Comparison of ENCODE assay signal across 15 mouse cellular contexts in the genomic region with DNA sequence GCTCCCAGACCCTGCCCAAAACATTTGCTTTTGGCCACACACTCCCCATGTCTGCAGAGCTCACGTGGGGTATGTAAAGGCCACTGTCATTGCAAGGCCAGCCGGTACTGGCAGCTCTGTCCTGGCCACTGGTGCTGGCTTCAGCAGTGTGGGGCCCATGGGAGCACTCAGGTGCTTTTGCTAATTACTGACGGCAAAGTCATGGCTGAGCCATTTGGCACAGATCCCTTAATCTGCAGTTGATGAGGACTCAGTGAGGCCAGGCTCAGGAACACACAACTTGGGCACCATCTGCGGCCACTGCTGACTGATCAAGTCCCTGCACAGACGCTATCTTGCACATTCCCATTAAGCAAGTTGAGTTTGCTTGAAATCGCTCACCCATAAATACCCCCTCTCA. TPM values are rescaled to one million over a fixed set of nuclear protein-coding genes. Genes with fewer than 3 reads are reported as not detected.
DNase-seq lines count a peak whose midpoint lies in the region; ATAC-seq and TF ChIP-seq lines count a peak whose summit lies in the region.
"Had no signal": no experiment of that assay in that cellular context is flagged by ENCODE, and none has a peak within 500 bp of the region (broad histone marks: within the 10 kb centered on the region; RNA-seq: fewer than 3 reads in every experiment).

No protein-coding gene starts in this region.

- peaks cover 11% of the 10 kb centered on the region for H3K4me1 ChIP-seq in forebrain, embryonic 13.5 days
- no peaks in the 10 kb centered on the region for H3K4me1 ChIP-seq in forebrain, embryonic 12.5 days
- no peaks in the 10 kb centered on the region for H3K4me1 ChIP-seq in neural tube, embryonic 11.5 days (ENCODE audit: control insufficient read depth, insufficient read depth, low read length)
- H3K4me1 ChIP-seq in kidney, embryonic 14.5 days (ENCODE audit: control insufficient read depth, insufficient read depth, low read length), result peaks cover 36% of the 10 kb centered on the region
- H3K4me1 ChIP-seq in neural tube, embryonic 15.5 days, result peaks cover 34% of the 10 kb centered on the region
- H3K4me1 ChIP-seq: embryonic facial prominence, embryonic 12.5 days; heart, embryonic 15.5 days had no signal

- no peak for TF ChIP-seq CTCF in gastrocnemius, adult 2 months (IDR thresholded peaks at IDR 0.05)

- no peaks in the 10 kb centered on the region for H3K27me3 ChIP-seq in forebrain, embryonic 13.5 days
- H3K27me3 ChIP-seq in forebrain, embryonic 12.5 days, result no peaks in the 10 kb centered on the region
- no peaks in the 10 kb centered on the region for H3K27me3 ChIP-seq in neural tube, embryonic 11.5 days (ENCODE audit: control insufficient read depth, insufficient read depth, low read length)
- no peaks in the 10 kb centered on the region for H3K27me3 ChIP-seq in kidney, embryonic 14.5 days (ENCODE audit: control insufficient read depth, insufficient read depth, low read length)
- no peaks in the 10 kb centered on the region for H3K27me3 ChIP-seq in neural tube, embryonic 15.5 days (replicated peaks)
- H3K27me3 ChIP-seq: embryonic facial prominence, embryonic 12.5 days; heart, embryonic 15.5 days had no signal

- 89% methylated on average over 6 of the region's 6 CpGs for WGBS in forebrain, embryonic 13.5 days
- WGBS in forebrain, embryonic 12.5 days, result 87% methylated on average over 6 of the region's 6 CpGs
- 85% methylated on average over 6 of the region's 6 CpGs for WGBS in neural tube, embryonic 11.5 days
- 52% methylated on average over 6 of the region's 6 CpGs for WGBS in kidney, embryonic 14.5 days
- WGBS in neural tube, embryonic 15.5 days, result 41% methylated on average over 6 of the region's 6 CpGs

- peaks cover 94% of the 10 kb centered on the region for H3K36me3 ChIP-seq in forebrain, embryonic 13.5 days (ENCODE audit: poor library complexity, severe bottlenecking)
- H3K36me3 ChIP-seq in forebrain, embryonic 12.5 days (replicated peaks), result peaks cover 88% of the 10 kb centered on the region
- peaks cover 11% of the 10 kb centered on the region for H3K36me3 ChIP-seq in neural tube, embryonic 11.5 days (ENCODE audit: control insufficient read depth, insufficient read depth, low read length)
- H3K36me3 ChIP-seq in kidney, embryonic 14.5 days (ENCODE audit: control insufficient read depth, insufficient read depth, low read length), result peaks cover 47% of the 10 kb centered on the region
- peaks cover 71% of the 10 kb centered on the region for H3K36me3 ChIP-seq in neural tube, embryonic 15.5 days

- DNase-seq in neural tube, embryonic 11.5 days (ENCODE audit: low spot score), result no peak
- no peak for DNase-seq in neural tube, embryonic 10.5 days (ENCODE audit: extremely low spot score, low spot score)
- no peak for DNase-seq in gastrocnemius, adult 2 months
- DNase-seq in embryo, embryonic 11 days, result no peak
- DNase-seq: adrenal gland, postnatal 25 days; lung, postnatal 14 days; thymus, adult 2 months had no signal

- no peak for ATAC-seq in forebrain, embryonic 13.5 days
- ATAC-seq in forebrain, embryonic 12.5 days (ENCODE audit: low FRiP score), result no peak
- 0 out of 2 replicates have a peak, but pooled peaks have one; percentile 10 for ATAC-seq in neural tube, embryonic 11.5 days (ENCODE audit: insufficient read depth, low FRiP score, low TSS enrichment)
- ATAC-seq in kidney, embryonic 14.5 days (ENCODE audit: low FRiP score, low TSS enrichment), result peak; percentile 0; the same call in 1 of the 2 replicates
- no peak for ATAC-seq in neural tube, embryonic 15.5 days (ENCODE audit: low FRiP score)

- H3K9me3 ChIP-seq in forebrain, embryonic 13.5 days (replicated peaks), result no peaks in the 10 kb centered on the region
- H3K9me3 ChIP-seq in forebrain, embryonic 12.5 days, result no peaks in the 10 kb centered on the region
- H3K9me3 ChIP-seq in neural tube, embryonic 11.5 days (ENCODE audit: control insufficient read depth, low read length), result no peaks in the 10 kb centered on the region
- H3K9me3 ChIP-seq in kidney, embryonic 14.5 days (ENCODE audit: control insufficient read depth, low read length), result no peaks in the 10 kb centered on the region
- no peaks in the 10 kb centered on the region for H3K9me3 ChIP-seq in neural tube, embryonic 15.5 days (replicated peaks)
- H3K9me3 ChIP-seq: embryonic facial prominence, embryonic 12.5 days; G1E; heart, embryonic 15.5 days had no signal

- H3K9ac ChIP-seq in forebrain, embryonic 13.5 days, result 0 out of 2 replicates have a peak overlapping the region, but pooled peaks have one; percentile 12
- H3K9ac ChIP-seq in forebrain, embryonic 12.5 days, result no peak overlapping the region
- H3K9ac ChIP-seq in neural tube, embryonic 11.5 days (ENCODE audit: low read length), result no peak overlapping the region
- no peak overlapping the region for H3K9ac ChIP-seq in kidney, embryonic 14.5 days (ENCODE audit: low read depth, low read length)
- H3K9ac ChIP-seq in neural tube, embryonic 15.5 days (replicated peaks), result no peak overlapping the region
- H3K9ac ChIP-seq: embryonic facial prominence, embryonic 12.5 days; heart, embryonic 15.5 days; liver, embryonic 14.5 days had no signal

- H3K4me3 ChIP-seq in forebrain, embryonic 13.5 days, result no peak overlapping the region
- H3K4me3 ChIP-seq in forebrain, embryonic 12.5 days (replicated peaks), result no peak overlapping the region
- no peak overlapping the region for H3K4me3 ChIP-seq in neural tube, embryonic 11.5 days (ENCODE audit: low read depth, low read length)
- H3K4me3 ChIP-seq in kidney, embryonic 14.5 days (ENCODE audit: low read length), result no peak overlapping the region
- H3K4me3 ChIP-seq in neural tube, embryonic 15.5 days (replicated peaks), result no peak overlapping the region
- H3K4me3 ChIP-seq in gastrocnemius, adult 2 months, result no peak overlapping the region
- H3K4me3 ChIP-seq: embryonic facial prominence, embryonic 12.5 days; heart, embryonic 15.5 days had no signal

- H3K27ac ChIP-seq in forebrain, embryonic 13.5 days, result 0 out of 2 replicates have a peak overlapping the region, but pooled peaks have one; percentile 35
- no peak overlapping the region for H3K27ac ChIP-seq in forebrain, embryonic 12.5 days
- H3K27ac ChIP-seq in neural tube, embryonic 11.5 days (ENCODE audit: low read depth, low read length), result no peak overlapping the region
- H3K27ac ChIP-seq in kidney, embryonic 14.5 days (ENCODE audit: low read depth, low read length), result peak overlapping the region; percentile 76; the same call in 1 of the 2 replicates
- peak overlapping the region; percentile 54 for H3K27ac ChIP-seq in neural tube, embryonic 15.5 days (replicated peaks)
- no peak overlapping the region for H3K27ac ChIP-seq in gastrocnemius, adult 2 months
- H3K27ac ChIP-seq: embryonic facial prominence, embryonic 12.5 days; heart, embryonic 15.5 days; liver, embryonic 14.5 days had no signal

- no peak overlapping the region for H3K4me2 ChIP-seq in forebrain, embryonic 13.5 days
- no peak overlapping the region for H3K4me2 ChIP-seq in forebrain, embryonic 12.5 days
- no peak overlapping the region for H3K4me2 ChIP-seq in neural tube, embryonic 11.5 days (ENCODE audit: low read depth)
- H3K4me2 ChIP-seq in kidney, embryonic 14.5 days (replicated peaks; ENCODE audit: low read depth, low read length), result no peak overlapping the region
- no peak overlapping the region for H3K4me2 ChIP-seq in neural tube, embryonic 15.5 days
- H3K4me2 ChIP-seq: embryonic facial prominence, embryonic 12.5 days; heart, embryonic 15.5 days had no signal

- intact Hi-C loops in gastrocnemius, adult 2 months (cut with DNase I), result no loop called here

RNA-seq across cellular contexts. Expression of gene Kdm4b, which starts 59.0 kb away (rescaled TPM):
- 51.4 and 55.9 TPM in 2 replicates for polyA plus RNA-seq in forebrain, embryonic 13.5 days (2015; fragmentation: Nextera tagmentation; extraction: Ambion mirVana)
- 61.6 and 63.4 TPM in 2 replicates for polyA plus RNA-seq in forebrain, embryonic 12.5 days (2016; fragmentation: Nextera tagmentation; extraction: Ambion mirVana)
- 53.5 and 59.9 TPM in 2 replicates for polyA plus RNA-seq in neural tube, embryonic 11.5 days (2014; fragmentation: Nextera tagmentation; extraction: Ambion mirVana)
- polyA plus RNA-seq in kidney, embryonic 14.5 days (2014; fragmentation: Nextera tagmentation; extraction: Ambion mirVana), result 22.9 and 33.3 TPM in 2 replicates
- polyA plus RNA-seq in neural tube, embryonic 15.5 days (2015; fragmentation: Nextera tagmentation; extraction: Ambion mirVana), result 59.1 and 65.2 TPM in 2 replicates
- 10 to 100 TPM; 25.6 to 27.3 TPM for total RNA-seq in gastrocnemius, adult 2 months (2021)

Comparison
In these comparisons a context has a peak if more than half of its experiments do, and no peak if none do; other contexts are left out.
1. ATAC-seq: peak in neural tube, embryonic 11.5 days (single experiment) and kidney, embryonic 14.5 days (single experiment); none in forebrain, embryonic 13.5 days (single experiment), forebrain, embryonic 12.5 days (single experiment) and neural tube, embryonic 15.5 days (single experiment).
2. H3K27ac ChIP-seq: peak in forebrain, embryonic 13.5 days (single experiment), kidney, embryonic 14.5 days (single experiment) and neural tube, embryonic 15.5 days (single experiment); none in forebrain, embryonic 12.5 days (single experiment), neural tube, embryonic 11.5 days (single experiment) and gastrocnemius, adult 2 months (single experiment).